Mouse (Mus musculus) liver, embryonic 11.5 days (tissue): ENCODE measurements around the gene Sh2b3. TPM values are rescaled to one million over a fixed set of nuclear protein-coding genes. Genes with fewer than 3 reads are reported as not detected.
"Not testable (repeated sequence)": the region's sequence is repeated elsewhere in the genome, so short reads cannot be mapped to it uniquely, and the experiment has no call there.

ENCODE experiments used
- ATAC-seq: fragments of 200-750 bp; cut with Nextera tagmentation; replicated peaks from 2 replicates; pipeline ENCODE4 v1.8.0; 2017; ENCODE audit warnings: moderate number of reproducible peaks, mild to moderate bottlenecking, moderate TSS enrichment, moderate library complexity; ENCODE audit not compliant: low FRiP score
- DNase-seq: peaks from one replicate; pipeline ENCODE4 v3.0.0-alpha.2; 2017; ENCODE audit warnings: low spot score
- H3K27ac ChIP-seq: fragments of 300-500 bp; sonication (generic); 2 replicates; pipeline ENCODE4 v1.5.1; 2014; ENCODE audit warnings: mild to moderate bottlenecking, low read depth, low read length, control low read depth
- H3K27me3 ChIP-seq: fragments of 300-500 bp; sonication (generic); replicated peaks from 2 replicates; pipeline ENCODE4 v1.6.1; 2014; ENCODE audit warnings: low read length, mixed read lengths; ENCODE audit not compliant: control insufficient read depth, insufficient read depth
- H3K36me3 ChIP-seq: fragments of 300-500 bp; sonication (generic); 2 replicates; pipeline ENCODE4 v1.6.1; 2014; ENCODE audit warnings: mild to moderate bottlenecking, low read length, moderate library complexity, mixed read lengths; ENCODE audit not compliant: control insufficient read depth, insufficient read depth
- H3K4me1 ChIP-seq: fragments of 300-500 bp; sonication (generic); replicated peaks from 2 replicates; pipeline ENCODE4 v1.6.1; 2014; ENCODE audit warnings: low read length, mixed read lengths; ENCODE audit not compliant: control insufficient read depth, insufficient read depth
- H3K4me2 ChIP-seq: fragments of 300-500 bp; sonication (generic); 2 replicates; pipeline ENCODE4 v1.6.1; 2014; ENCODE audit warnings: mild to moderate bottlenecking, control low read depth, moderate library complexity
- H3K4me3 ChIP-seq: fragments of 300-500 bp; sonication (generic); 2 replicates; pipeline ENCODE4 v1.5.1; 2014; ENCODE audit warnings: low read depth, low read length, control low read depth
- H3K9ac ChIP-seq: fragments of 300-500 bp; sonication (generic); 2 replicates; pipeline ENCODE4 v1.6.1; 2014; ENCODE audit warnings: low read depth, low read length, control low read depth
- H3K9me3 ChIP-seq: fragments of 300-500 bp; sonication (generic); 2 replicates; pipeline ENCODE4 v1.6.1; 2016; ENCODE audit warnings: low read length, inconsistent platforms, mixed read lengths; ENCODE audit not compliant: control insufficient read depth
- WGBS: fragments of 180-500 bp; shearing (Covaris S2); extraction: QIAGEN DNeasy Blood & Tissue Kit; methylation state at CpG from one replicate; pipeline ENCODE4 v1.1.7; 2014; 5-methylcytosine and 5-hydroxymethylcytosine counted together
- polyA plus RNA-seq: library from polyadenylated mRNA; unstranded; fragments of >200 nt; fragmentation: Nextera tagmentation; extraction: Ambion mirVana; gene quantifications from 2 replicates; pipeline ENCODE4 v1.2.1, GENCODE M21; 2014

Sh2b3 gene
- polyA plus RNA-seq, 1 experiment from 2014 or later: 15.7 TPM

GRCm38 (mm10) chr5:121849478-121850349, 12.3 kb upstream of the Sh2b3 start:
- Histone ChIP-seq H3K9ac (peak overlapping the region; percentile 73), H3K36me3 (peaks cover 12% of the 10 kb centered on the region), H3K9me3 (no peaks in the 10 kb centered on the region), H3K27me3 (peaks cover 8% of the 10 kb centered on the region; the same call in 1 of the 2 replicates), H3K4me3 (peak overlapping the region; percentile 86), H3K4me2 (peak overlapping the region; percentile 76), H3K27ac (no peak overlapping the region), H3K4me1 (peaks cover 15% of the 10 kb centered on the region)
- ATAC-seq: no peak
- no peak for DNase-seq
- WGBS: 38% methylated on average over 20 of the region's 20 CpGs

- peaks cover 16% of the 10 kb centered on the region for H3K27me3 ChIP-seq
- H3K27ac ChIP-seq: peak within 1 kb of the TSS; percentile 46; the same call in 1 of the 2 replicates
- H3K9me3 ChIP-seq: no peaks in the 10 kb centered on the region
- under 1% methylated on average over 42 of the region's 42 CpGs for WGBS
- H3K36me3 ChIP-seq: peaks cover 12% of the 10 kb centered on the region
- peak within 1 kb of the TSS; percentile 73 for H3K9ac ChIP-seq
- DNase-seq: peak; percentile 92
- peak within 1 kb of the TSS; percentile 76 for H3K4me2 ChIP-seq
- H3K4me1 ChIP-seq: peaks cover 15% of the 10 kb centered on the region
- H3K4me3 ChIP-seq: peak within 1 kb of the TSS; percentile 86
- peak; percentile 90 for ATAC-seq
Observed at GRCm38 (mm10) chr5:121848743-121849142, 11.3 kb upstream of the Sh2b3 start, which contains the start of gene Pheta1. TSS of gene Pheta1 (plus strand) at chr5:121848984.

GRCm38 (mm10) chr5:121848035-121848519, 10.6 kb upstream of the Sh2b3 start:
- ATAC-seq (peak; percentile 57), DNase-seq (peak; percentile 74)
- WGBS: under 1% methylated on average over 17 of the region's 17 CpGs
- peak overlapping the region; percentile 5; the same call in 1 of the 2 replicates for H3K27ac ChIP-seq
- peaks cover 7% of the 10 kb centered on the region for H3K36me3 ChIP-seq
- H3K9me3 ChIP-seq: no peaks in the 10 kb centered on the region
- H3K4me1 ChIP-seq: peaks cover 18% of the 10 kb centered on the region
- peak overlapping the region; percentile 52 for H3K9ac ChIP-seq
- peak overlapping the region; percentile 76 for H3K4me2 ChIP-seq
- H3K27me3 ChIP-seq: peaks cover 21% of the 10 kb centered on the region
- H3K4me3 ChIP-seq: peak overlapping the region; percentile 86

- not testable (repeated sequence) for H3K27ac ChIP-seq, H3K4me2 ChIP-seq, DNase-seq, H3K9me3 ChIP-seq, H3K36me3 ChIP-seq, H3K9ac ChIP-seq, H3K4me3 ChIP-seq, ATAC-seq
- WGBS: 62% methylated on average over 3 of the region's 3 CpGs
- peaks cover 24% of the 10 kb centered on the region for H3K27me3 ChIP-seq
- peaks cover 22% of the 10 kb centered on the region for H3K4me1 ChIP-seq
Observed at GRCm38 (mm10) chr5:121847269-121847668, 9.8 kb upstream of the Sh2b3 start.

GRCm38 (mm10) chr5:121846322-121846721, 8.9 kb upstream of the Sh2b3 start:
- DNase-seq (no peak), ATAC-seq (no peak)
- Histone ChIP-seq H3K4me2 (no peak overlapping the region), H3K36me3 (peaks cover under 1% of the 10 kb centered on the region; the same call in 1 of the 2 replicates), H3K27me3 (peaks cover 24% of the 10 kb centered on the region), H3K4me3 (no peak overlapping the region), H3K9me3 (no peaks in the 10 kb centered on the region), H3K27ac (no peak overlapping the region), H3K4me1 (peaks cover 22% of the 10 kb centered on the region), H3K9ac (no peak overlapping the region)
- WGBS: 69% methylated on average over 11 of the region's 11 CpGs

GRCm38 (mm10) chr5:121845361-121845760, 7.9 kb upstream of the Sh2b3 start:
- 20% methylated on average over 4 of the region's 4 CpGs for WGBS
- DNase-seq: no peak
- H3K9ac ChIP-seq: no peak overlapping the region
- H3K4me1 ChIP-seq: peaks cover 16% of the 10 kb centered on the region
- H3K4me3 ChIP-seq: no peak overlapping the region
- no peaks in the 10 kb centered on the region for H3K36me3 ChIP-seq
- H3K27me3 ChIP-seq: peaks cover 24% of the 10 kb centered on the region
- H3K27ac ChIP-seq: no peak overlapping the region
- H3K4me2 ChIP-seq: no peak overlapping the region
- H3K9me3 ChIP-seq: no peaks in the 10 kb centered on the region
- ATAC-seq: no peak

GRCm38 (mm10) chr5:121843138-121843905, 5.9 kb upstream of the Sh2b3 start:
- Histone ChIP-seq H3K4me2 (peak overlapping the region; percentile 94), H3K27me3 (peaks cover 24% of the 10 kb centered on the region), H3K4me1 (peaks cover 20% of the 10 kb centered on the region), H3K9me3 (no peaks in the 10 kb centered on the region), H3K9ac (no peak overlapping the region; the same call in 1 of the 2 replicates), H3K4me3 (peak overlapping the region; percentile 61), H3K36me3 (no peaks in the 10 kb centered on the region), H3K27ac (no peak overlapping the region)
- ATAC-seq (no peak), DNase-seq (no peak)
- 16% methylated on average over 17 of the region's 17 CpGs for WGBS

GRCm38 (mm10) chr5:121842665-121843118, 5.2 kb upstream of the Sh2b3 start:
- under 1% methylated on average over 33 of the region's 33 CpGs for WGBS
- Histone ChIP-seq H3K9ac (peak overlapping the region; percentile 72), H3K27me3 (peaks cover 24% of the 10 kb centered on the region), H3K4me1 (peaks cover 26% of the 10 kb centered on the region), H3K4me2 (peak overlapping the region; percentile 94), H3K9me3 (no peaks in the 10 kb centered on the region), H3K4me3 (peak overlapping the region; percentile 61), H3K27ac (no peak overlapping the region), H3K36me3 (no peaks in the 10 kb centered on the region)
- ATAC-seq (peak; percentile 63), DNase-seq (peak; percentile 82)
